Mouse (Mus musculus): ENCODE measurements around the gene Bub1b. TPM values are rescaled to one million over a fixed set of nuclear protein-coding genes. Genes with fewer than 3 reads are reported as not detected.

The Bub1b gene
- polyA plus RNA-seq, 1 experiment: 75.2 TPM

GRCm38 (mm10) chr2:118687791-118688190 lies 89.8 kb downstream of the Bub1b start:
- Histone ChIP-seq H3K4me1 (ENCODE audit: control insufficient read depth, insufficient read depth, low read length) (no peaks in the 10 kb centered on the region), H3K27ac (ENCODE audit: insufficient read depth, low read length) (no peak overlapping the region), H3K4me3 (ENCODE audit: insufficient read depth, low read length) (no peak overlapping the region)
- TF ChIP-seq POLR2A (IDR thresholded peaks at IDR 0.05; ENCODE audit: low read depth, low read length): no peak
- no peak for TF ChIP-seq CTCF (IDR thresholded peaks at IDR 0.05; ENCODE audit: borderline replicate concordance, insufficient read depth, low read length)

- Histone ChIP-seq H3K4me1 (ENCODE audit: control insufficient read depth, insufficient read depth, low read length) (no peaks in the 10 kb centered on the region), H3K27ac (ENCODE audit: insufficient read depth, low read length) (no peak overlapping the region), H3K4me3 (ENCODE audit: insufficient read depth, low read length) (no peak overlapping the region)
- TF ChIP-seq CTCF (IDR thresholded peaks at IDR 0.05; ENCODE audit: borderline replicate concordance, insufficient read depth, low read length): no peak
- no peak for TF ChIP-seq POLR2A (IDR thresholded peaks at IDR 0.05; ENCODE audit: low read depth, low read length)
These were observed 91.9 kb downstream of the Bub1b start for GRCm38 (mm10) chr2:118689875-118690274.

Other genes starting within 250 kb of the Bub1b start
- 60.0 and 79.4 TPM in 2 replicates for gene Gpr176, start 224.8 kb upstream of the Bub1b start, polyA plus RNA-seq (2011; ENCODE audit: insufficient read length, low read depth, missing spikeins)
- 18.3 and 20.0 TPM in 2 replicates for gene Eif2ak4, start 209.6 kb upstream of the Bub1b start, polyA plus RNA-seq (2011; ENCODE audit: insufficient read length, low read depth, missing spikeins)
- 203 and 217 TPM in 2 replicates for gene Srp14, start 118.5 kb upstream of the Bub1b start, polyA plus RNA-seq (2011; ENCODE audit: insufficient read length, low read depth, missing spikeins)
- 2.7 and 10.1 TPM in 2 replicates for gene Bmf, start 48.5 kb upstream of the Bub1b start, polyA plus RNA-seq (2011; ENCODE audit: insufficient read length, low read depth, missing spikeins)
- gene Pak6, start 65.1 kb downstream of the Bub1b start, polyA plus RNA-seq (2011; ENCODE audit: insufficient read length, low read depth, missing spikeins): 0.19 and 0.78 TPM in 2 replicates
- gene Ankrd63, start 105.8 kb downstream of the Bub1b start, polyA plus RNA-seq (2011; ENCODE audit: insufficient read length, low read depth, missing spikeins): not detected in 2 replicates
- gene Plcb2, start 130.2 kb downstream of the Bub1b start, polyA plus RNA-seq (2011; ENCODE audit: insufficient read length, low read depth, missing spikeins): 0.49 TPM in 1 of 2 replicates, not detected in the other
- gene Inafm2, start 147.5 kb downstream of the Bub1b start, polyA plus RNA-seq (2011; ENCODE audit: insufficient read length, low read depth, missing spikeins): 17.3 and 19.0 TPM in 2 replicates
- 17.9 and 27.9 TPM in 2 replicates for gene Ccdc9b, start 164.4 kb downstream of the Bub1b start, polyA plus RNA-seq (2011; ENCODE audit: insufficient read length, low read depth, missing spikeins)
- gene Phgr1, start 174.6 kb downstream of the Bub1b start, polyA plus RNA-seq (2011; ENCODE audit: insufficient read length, low read depth, missing spikeins): not detected in 2 replicates
- gene Disp2, start 181.5 kb downstream of the Bub1b start, polyA plus RNA-seq (2011; ENCODE audit: insufficient read length, low read depth, missing spikeins): 0.07 and 0.11 TPM in 2 replicates
- gene Knstrn, start 215.8 kb downstream of the Bub1b start, polyA plus RNA-seq (2011; ENCODE audit: insufficient read length, low read depth, missing spikeins): 38.4 and 59.0 TPM in 2 replicates